Mouse (Mus musculus) ZHBTc4 (cell line): ENCODE results near the gene Ap1s1.
A peak's percentile ranks its signal among the peaks of the same experiment; 100 is the strongest.

Experiments
- DNase-seq: peaks from one replicate; pipeline ENCODE4 v3.0.0-alpha.2; 2011; ENCODE audit warnings: low read depth, low spot score

Gene Ap1s1

DNA sequence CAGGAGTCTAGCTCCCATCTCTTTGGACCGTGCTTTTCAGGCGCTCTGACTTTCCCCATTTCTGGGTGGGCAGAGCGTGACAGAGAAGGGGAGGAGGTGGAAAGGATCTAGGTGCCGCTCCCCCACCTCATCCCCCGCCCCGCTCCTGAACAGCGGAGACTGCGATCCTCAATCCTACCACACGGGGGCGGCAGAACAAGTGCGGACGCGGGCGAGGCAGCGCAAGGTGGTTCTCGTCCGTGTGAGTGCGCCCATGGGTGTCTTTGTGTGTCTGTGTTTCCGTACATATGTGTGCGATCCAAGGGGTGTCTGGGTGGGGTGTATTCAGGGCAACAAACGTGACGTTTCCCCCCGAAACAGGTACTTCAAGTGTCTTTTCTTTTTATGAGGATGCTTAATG, 20.8 kb downstream of the Ap1s1 start:
- peak; percentile 90 for DNase-seq

DNA sequence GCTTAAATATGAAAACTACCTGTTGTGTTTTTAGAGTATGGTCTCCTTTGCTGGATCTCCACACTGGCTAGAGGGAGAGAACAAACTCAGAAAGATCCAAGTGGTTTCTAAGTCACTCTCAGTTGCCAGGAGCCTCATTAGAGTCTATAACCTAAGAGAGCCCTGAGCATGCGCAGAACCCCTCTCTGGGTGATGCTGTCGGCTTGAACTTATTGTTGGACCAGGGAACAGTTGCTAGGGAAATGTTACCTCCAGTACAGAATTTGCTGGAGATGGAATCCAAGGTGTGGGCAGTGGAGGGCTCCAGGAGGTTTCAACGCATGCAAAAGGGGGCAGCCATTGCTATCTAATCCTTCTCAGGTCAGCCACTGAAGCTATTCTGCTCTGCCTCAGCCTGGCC, 21.6 kb downstream of the Ap1s1 start:
- no peak for DNase-seq

- DNase-seq = no peak
Observed at GRCm38 (mm10) chr5:137015913-137016312, 30.0 kb downstream of the Ap1s1 start.

- no peak for DNase-seq
Observed at GRCm38 (mm10) chr5:137012401-137012950, 33.5 kb downstream of the Ap1s1 start.

GRCm38 (mm10) chr5:137009988-137010387, 35.9 kb downstream of the Ap1s1 start:
- DNase-seq = peak; percentile 83

DNA sequence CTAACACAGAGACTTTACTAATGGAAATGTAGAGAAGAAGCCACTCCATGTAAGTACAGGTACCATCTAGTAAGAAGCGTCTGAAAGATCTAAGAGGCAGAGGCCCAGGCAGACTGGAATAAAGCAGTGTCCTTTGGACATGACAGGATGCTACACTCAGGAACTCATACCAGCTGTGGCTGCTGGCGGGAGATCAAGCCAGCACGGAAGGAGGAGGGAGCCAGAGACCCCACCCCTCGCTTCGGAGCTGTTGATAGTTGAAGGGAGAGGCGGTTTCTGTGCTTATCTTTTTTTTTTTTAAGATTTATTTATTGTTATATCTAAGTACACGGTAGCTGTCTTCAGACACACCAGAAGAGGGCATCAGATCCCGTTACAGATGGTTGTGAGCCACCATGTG, 38.7 kb downstream of the Ap1s1 start:
- no peak for DNase-seq

- DNase-seq = peak; percentile 76
Observed at GRCm38 (mm10) chr5:137000612-137001011, 45.3 kb downstream of the Ap1s1 start.

DNA sequence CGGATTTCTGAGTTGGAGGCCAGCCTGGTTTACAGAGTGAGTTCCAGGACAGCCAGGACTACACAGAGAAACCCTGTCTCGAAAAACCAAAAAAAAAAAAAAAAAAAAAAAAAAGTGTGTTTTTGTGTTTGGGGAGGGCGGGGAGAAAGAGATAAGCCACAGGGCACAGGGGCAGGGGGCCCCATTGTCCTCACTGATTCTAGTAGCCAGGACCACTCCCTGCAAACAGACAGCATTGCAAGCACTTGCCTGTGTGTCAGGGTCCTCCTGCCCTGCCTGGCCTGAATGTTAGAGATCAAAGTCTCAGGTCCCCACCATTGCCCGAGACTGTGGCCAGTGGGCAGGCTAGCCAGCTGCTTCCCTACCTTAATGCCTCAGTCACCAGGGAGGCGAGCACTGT, 46.5 kb downstream of the Ap1s1 start:
- no peak for DNase-seq

DNA sequence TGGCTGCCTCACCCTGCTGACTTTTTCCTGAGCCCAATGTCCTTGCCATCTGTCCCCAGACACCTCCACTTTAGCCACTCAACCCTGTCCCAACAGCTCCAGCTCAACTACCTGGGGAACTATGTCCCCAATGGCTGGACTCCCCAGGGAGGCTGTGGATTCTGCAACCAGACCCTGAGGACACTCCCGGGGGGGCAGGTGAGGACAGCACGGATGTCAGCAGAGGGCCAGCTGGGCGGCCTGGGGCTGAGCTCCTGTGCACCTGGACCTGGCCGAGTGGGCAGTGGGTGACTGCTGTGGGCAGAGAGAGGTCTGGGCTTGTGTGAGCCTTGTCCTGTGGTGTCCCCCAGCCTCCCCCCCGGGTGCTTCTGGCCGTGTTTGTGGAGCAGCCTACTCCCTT, 56.1 kb downstream of the Ap1s1 start:
- no peak for DNase-seq

- no peak for DNase-seq
Observed at GRCm38 (mm10) chr5:136988420-136988819, 57.5 kb downstream of the Ap1s1 start.

- no peak for DNase-seq
Observed at GRCm38 (mm10) chr5:136987934-136988271, 58.0 kb downstream of the Ap1s1 start, which contains the start of gene Znhit1. TSS of gene Znhit1 (minus strand) at chr5:136988021.

DNA sequence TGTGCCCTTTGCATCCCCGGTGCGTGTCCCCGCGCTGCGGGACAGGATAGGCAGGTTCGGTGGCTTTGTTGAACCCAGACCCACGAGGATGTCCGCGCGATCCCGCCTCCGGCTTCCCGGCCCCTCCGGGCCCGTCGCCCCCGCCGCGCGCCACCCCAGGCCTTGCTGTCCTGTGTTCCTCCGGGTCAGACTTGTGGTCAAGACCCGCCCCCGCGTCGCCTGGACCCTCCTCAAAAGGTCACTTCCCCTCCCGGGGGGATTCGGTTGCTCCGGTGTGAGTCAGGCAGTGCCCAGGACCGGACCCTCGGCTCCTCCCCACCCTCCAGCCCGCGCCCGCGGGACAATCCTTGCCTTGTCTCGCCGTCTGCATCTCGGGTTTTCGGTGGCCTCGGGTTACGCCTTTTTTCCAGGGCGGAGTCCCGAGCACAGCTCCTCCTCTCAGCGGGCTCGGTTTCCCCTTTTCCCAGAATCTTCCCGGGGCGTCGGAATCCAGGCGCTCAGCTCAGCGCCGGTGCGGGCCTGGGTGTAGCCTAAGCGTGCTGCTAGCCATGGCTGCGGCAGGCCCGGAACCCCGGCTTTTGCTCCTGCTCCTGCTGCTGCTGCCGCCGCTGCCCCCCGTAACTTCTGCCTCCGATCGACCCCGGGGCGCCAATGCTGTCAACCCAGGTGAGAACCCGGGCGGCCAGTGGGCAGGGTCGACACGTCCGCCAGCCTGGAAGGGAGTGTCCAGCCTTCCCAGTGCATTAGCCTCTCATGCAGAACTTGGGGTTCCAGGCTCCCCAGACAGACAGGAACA, 58.6 kb downstream of the Ap1s1 start:
- DNase-seq = peak; percentile 77

GRCm38 (mm10) chr5:136986695-136987137, 59.2 kb downstream of the Ap1s1 start, which contains the start of gene Plod3:
TSS of gene Plod3 (plus strand) at chr5:136987019.
- DNase-seq = peak; percentile 100
